Mouse (Mus musculus): Measurements from ENCODE around the gene Aup1. TPM values are rescaled to one million over a fixed set of nuclear protein-coding genes. Genes with fewer than 3 reads are reported as not detected.

Gene Aup1
- polyA plus RNA-seq, 1 experiment from 2014 or later = 182 TPM

DNA sequence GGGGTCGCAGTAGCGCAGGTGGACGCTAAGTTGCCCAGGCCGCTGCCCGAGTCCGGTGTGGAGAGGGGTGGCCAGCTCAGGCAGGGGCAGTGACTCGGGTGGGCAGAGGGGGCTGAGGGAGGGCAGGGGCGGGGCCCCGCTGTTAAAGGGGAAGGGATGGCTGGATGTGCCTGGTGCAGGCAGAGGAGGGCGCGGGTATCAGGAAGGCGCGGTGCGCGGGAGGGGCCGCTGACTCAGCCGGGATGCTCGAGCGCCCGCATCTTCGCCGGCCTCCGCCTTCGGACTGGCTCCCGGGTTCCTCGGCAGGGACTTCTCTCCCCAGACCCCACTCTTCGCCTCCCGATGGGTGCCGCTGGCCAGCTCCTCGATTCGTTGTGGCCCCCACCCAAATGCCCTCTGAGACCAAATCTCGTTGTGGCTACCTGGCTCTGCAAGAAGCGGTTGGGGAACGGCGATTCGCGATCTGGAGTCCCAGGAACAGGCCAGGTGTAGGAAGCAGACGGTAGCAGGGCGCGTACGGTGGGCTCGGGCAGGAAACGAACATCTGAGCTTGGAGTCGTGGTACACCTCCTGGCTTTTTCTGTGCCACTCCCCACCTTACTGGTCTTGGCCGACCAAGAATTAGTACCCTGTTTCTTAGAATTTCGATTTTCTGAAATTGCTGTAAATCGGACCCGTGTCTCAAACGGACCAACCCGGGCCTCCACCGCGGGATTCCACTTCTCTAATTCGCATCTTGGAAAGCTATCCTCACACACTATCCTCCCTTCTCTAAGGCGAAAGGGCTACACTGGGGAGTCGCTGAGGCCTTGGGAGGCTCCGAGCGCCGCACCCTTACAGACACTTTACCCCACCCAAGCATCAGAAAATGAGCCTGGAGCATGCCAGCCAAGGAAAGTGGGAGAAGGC lies 16.2 kb downstream of the Aup1 start:
- Histone ChIP-seq H3K36me3 (no peaks in the 10 kb centered on the region), H3K27me3 (replicated peaks) (peaks cover 93% of the 10 kb centered on the region), H3K4me2 (peak overlapping the region; percentile 23), H3K9me3 (replicated peaks) (no peaks in the 10 kb centered on the region), H3K4me3 (replicated peaks) (peak overlapping the region; percentile 26), H3K4me1 (peaks cover 24% of the 10 kb centered on the region), H3K27ac (replicated peaks) (no peak overlapping the region), H3K9ac (replicated peaks) (no peak overlapping the region)
- peak; percentile 19; the same call in 1 of the 2 replicates for ATAC-seq (ENCODE audit: low FRiP score)
- WGBS = 1% methylated on average over 53 of the region's 58 CpGs

- H3K4me2 ChIP-seq = no peak overlapping the region
- H3K27ac ChIP-seq (replicated peaks) = no peak overlapping the region
- under 1% methylated on average over 24 of the region's 24 CpGs for WGBS
- peaks cover 93% of the 10 kb centered on the region for H3K27me3 ChIP-seq (replicated peaks)
- no peak overlapping the region; the same call in 1 of the 2 replicates for H3K4me3 ChIP-seq (replicated peaks)
- peak; percentile 35; the same call in 1 of the 2 replicates for ATAC-seq (ENCODE audit: low FRiP score)
- no peaks in the 10 kb centered on the region for H3K9me3 ChIP-seq (replicated peaks)
- peaks cover 24% of the 10 kb centered on the region for H3K4me1 ChIP-seq
- no peak overlapping the region for H3K9ac ChIP-seq (replicated peaks)
- no peaks in the 10 kb centered on the region for H3K36me3 ChIP-seq
Observed at GRCm38 (mm10) chr6:83071220-83071619, 16.9 kb downstream of the Aup1 start.

DNA sequence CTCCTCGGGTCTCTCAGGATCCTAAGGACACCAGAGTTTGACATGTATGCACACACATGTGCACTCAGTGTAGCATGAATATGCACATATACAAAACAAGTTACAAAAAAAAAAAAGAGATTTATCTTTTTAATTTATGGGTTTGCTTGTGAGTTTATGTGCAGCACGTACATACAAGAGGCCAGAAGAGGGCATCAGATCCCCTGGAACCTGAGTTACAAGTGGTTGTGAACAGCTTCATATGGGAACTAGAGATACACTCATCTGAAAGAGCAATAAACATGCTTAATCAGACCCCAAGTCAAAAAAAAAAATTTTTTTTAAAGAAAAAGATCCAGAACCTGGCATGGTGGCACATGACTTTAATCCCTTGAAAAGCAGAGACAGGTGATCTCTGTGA lies 20.7 kb downstream of the Aup1 start:
- H3K4me3 ChIP-seq (replicated peaks) = no peak overlapping the region
- H3K27me3 ChIP-seq (replicated peaks) = peaks cover 64% of the 10 kb centered on the region
- no peaks in the 10 kb centered on the region for H3K9me3 ChIP-seq (replicated peaks)
- WGBS = 28% methylated on average over 2 of the region's 2 CpGs
- H3K9ac ChIP-seq (replicated peaks) = no peak overlapping the region
- no peak overlapping the region for H3K4me2 ChIP-seq
- H3K36me3 ChIP-seq = no peaks in the 10 kb centered on the region
- H3K4me1 ChIP-seq = peaks cover 32% of the 10 kb centered on the region
- no peak for ATAC-seq (ENCODE audit: low FRiP score)
- no peak overlapping the region for H3K27ac ChIP-seq (replicated peaks)

- peak within 1 kb of the TSS; percentile 98 for H3K4me2 ChIP-seq
- peaks cover 15% of the 10 kb centered on the region for H3K36me3 ChIP-seq
- H3K4me1 ChIP-seq = peaks cover 27% of the 10 kb centered on the region
- H3K9ac ChIP-seq (replicated peaks) = peak within 1 kb of the TSS; percentile 84
- H3K4me3 ChIP-seq (replicated peaks) = peak within 1 kb of the TSS; percentile 84
- H3K27ac ChIP-seq (replicated peaks) = peak within 1 kb of the TSS; percentile 98
- ATAC-seq (ENCODE audit: low FRiP score) = peak; percentile 78
- H3K9me3 ChIP-seq (replicated peaks) = no peaks in the 10 kb centered on the region
- peaks cover 50% of the 10 kb centered on the region for H3K27me3 ChIP-seq (replicated peaks)
- WGBS = under 1% methylated on average over 54 of the region's 54 CpGs
Observed at GRCm38 (mm10) chr6:83077630-83078323, 23.5 kb downstream of the Aup1 start, which contains the start of gene Pcgf1. TSS of gene Pcgf1 (plus strand) at chr6:83077869.

- Histone ChIP-seq H3K4me3 (replicated peaks) (peak overlapping the region; percentile 84), H3K27ac (replicated peaks) (peak overlapping the region; percentile 98), H3K4me2 (peak overlapping the region; percentile 98), H3K27me3 (replicated peaks) (peaks cover 51% of the 10 kb centered on the region), H3K9me3 (replicated peaks) (no peaks in the 10 kb centered on the region), H3K36me3 (peaks cover 15% of the 10 kb centered on the region), H3K4me1 (peaks cover 27% of the 10 kb centered on the region), H3K9ac (replicated peaks) (peak overlapping the region; percentile 84)
- peak; percentile 95 for ATAC-seq (ENCODE audit: low FRiP score)
- WGBS = under 1% methylated on average over 35 of the region's 46 CpGs
Observed at GRCm38 (mm10) chr6:83078324-83078858, 24.1 kb downstream of the Aup1 start.

DNA sequence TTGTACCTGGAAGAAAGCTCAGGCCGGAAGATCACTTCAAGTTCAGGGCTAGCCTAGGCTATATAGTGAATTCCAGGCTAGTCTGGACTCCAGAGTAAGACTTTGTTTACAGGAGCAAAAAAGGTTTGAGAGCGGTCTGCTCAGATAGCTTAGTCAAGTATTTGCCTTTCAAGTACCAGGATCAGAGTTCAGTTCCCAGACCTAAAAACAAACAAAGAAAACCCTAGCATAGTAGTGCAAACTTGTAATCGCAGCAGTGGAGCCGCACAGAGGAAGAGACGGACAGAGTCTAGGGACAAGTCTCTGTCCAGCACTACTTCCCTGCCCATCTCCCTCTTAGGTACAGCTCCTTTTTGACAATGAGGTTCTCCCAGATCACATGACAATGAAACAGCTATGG lies 25.9 kb downstream of the Aup1 start:
- no peak overlapping the region for H3K9ac ChIP-seq (replicated peaks)
- WGBS = 94% methylated on average over 5 of the region's 5 CpGs
- peaks cover 31% of the 10 kb centered on the region for H3K4me1 ChIP-seq
- ATAC-seq (ENCODE audit: low FRiP score) = no peak
- H3K9me3 ChIP-seq (replicated peaks) = no peaks in the 10 kb centered on the region
- no peak overlapping the region for H3K4me3 ChIP-seq (replicated peaks)
- peaks cover 15% of the 10 kb centered on the region for H3K36me3 ChIP-seq
- H3K27me3 ChIP-seq (replicated peaks) = peaks cover 51% of the 10 kb centered on the region
- no peak overlapping the region for H3K27ac ChIP-seq (replicated peaks)
- H3K4me2 ChIP-seq = peak overlapping the region; percentile 80; the same call in 1 of the 2 replicates

DNA sequence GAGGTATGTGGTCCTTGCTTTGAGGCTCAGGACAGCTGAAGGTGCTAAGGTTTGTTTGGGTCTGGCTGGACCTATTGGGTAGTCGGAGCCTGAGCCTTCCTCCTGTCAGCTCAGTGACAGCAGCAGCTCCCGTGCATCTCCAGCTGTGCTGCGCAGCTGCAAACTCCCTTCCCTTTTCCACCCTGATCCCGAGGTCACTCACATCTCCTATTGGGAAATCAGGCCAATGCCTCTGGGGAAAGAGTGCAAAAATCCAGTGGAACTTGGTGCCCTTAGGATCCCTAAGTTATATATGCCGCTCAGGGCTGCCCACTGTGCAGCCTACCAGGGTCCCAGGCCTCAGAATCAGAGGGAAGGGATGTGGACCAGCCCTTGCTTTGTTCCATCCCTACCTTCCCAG lies 29.2 kb downstream of the Aup1 start:
- WGBS = 13% methylated on average over 5 of the region's 5 CpGs
- H3K9ac ChIP-seq (replicated peaks) = no peak overlapping the region
- peaks cover 15% of the 10 kb centered on the region for H3K36me3 ChIP-seq
- no peak overlapping the region for H3K4me3 ChIP-seq (replicated peaks)
- H3K9me3 ChIP-seq (replicated peaks) = no peaks in the 10 kb centered on the region
- no peak overlapping the region for H3K4me2 ChIP-seq
- ATAC-seq (ENCODE audit: low FRiP score) = no peak
- peaks cover 64% of the 10 kb centered on the region for H3K27me3 ChIP-seq (replicated peaks)
- H3K4me1 ChIP-seq = peaks cover 34% of the 10 kb centered on the region
- no peak overlapping the region for H3K27ac ChIP-seq (replicated peaks)

DNA sequence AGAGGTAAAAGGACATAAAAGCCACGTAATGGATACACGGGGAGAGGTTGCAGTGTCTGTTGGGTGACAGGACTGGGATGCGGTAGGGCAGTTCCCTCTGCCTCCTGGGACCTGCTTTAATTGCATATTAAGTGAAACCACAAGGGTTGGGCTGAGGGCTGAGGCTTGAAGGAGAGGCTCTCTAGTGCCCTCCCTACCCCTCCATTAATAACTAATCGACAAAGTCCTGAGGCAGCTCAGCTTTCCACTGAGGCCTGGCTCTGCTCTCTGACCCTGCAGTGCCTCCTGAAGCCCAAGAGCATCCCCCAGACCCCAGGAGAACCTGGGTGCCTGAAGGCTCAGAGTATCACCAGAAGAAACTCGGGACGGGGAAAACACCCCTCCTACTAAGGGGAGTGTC lies 30.2 kb downstream of the Aup1 start:
- H3K27me3 ChIP-seq (replicated peaks) = peaks cover 72% of the 10 kb centered on the region
- H3K36me3 ChIP-seq = peaks cover 15% of the 10 kb centered on the region
- H3K4me2 ChIP-seq = no peak overlapping the region
- 9% methylated on average over 6 of the region's 6 CpGs for WGBS
- no peaks in the 10 kb centered on the region for H3K9me3 ChIP-seq (replicated peaks)
- ATAC-seq (ENCODE audit: low FRiP score) = no peak
- peaks cover 26% of the 10 kb centered on the region for H3K4me1 ChIP-seq
- no peak overlapping the region for H3K4me3 ChIP-seq (replicated peaks)
- H3K27ac ChIP-seq (replicated peaks) = no peak overlapping the region
- no peak overlapping the region for H3K9ac ChIP-seq (replicated peaks)

DNA sequence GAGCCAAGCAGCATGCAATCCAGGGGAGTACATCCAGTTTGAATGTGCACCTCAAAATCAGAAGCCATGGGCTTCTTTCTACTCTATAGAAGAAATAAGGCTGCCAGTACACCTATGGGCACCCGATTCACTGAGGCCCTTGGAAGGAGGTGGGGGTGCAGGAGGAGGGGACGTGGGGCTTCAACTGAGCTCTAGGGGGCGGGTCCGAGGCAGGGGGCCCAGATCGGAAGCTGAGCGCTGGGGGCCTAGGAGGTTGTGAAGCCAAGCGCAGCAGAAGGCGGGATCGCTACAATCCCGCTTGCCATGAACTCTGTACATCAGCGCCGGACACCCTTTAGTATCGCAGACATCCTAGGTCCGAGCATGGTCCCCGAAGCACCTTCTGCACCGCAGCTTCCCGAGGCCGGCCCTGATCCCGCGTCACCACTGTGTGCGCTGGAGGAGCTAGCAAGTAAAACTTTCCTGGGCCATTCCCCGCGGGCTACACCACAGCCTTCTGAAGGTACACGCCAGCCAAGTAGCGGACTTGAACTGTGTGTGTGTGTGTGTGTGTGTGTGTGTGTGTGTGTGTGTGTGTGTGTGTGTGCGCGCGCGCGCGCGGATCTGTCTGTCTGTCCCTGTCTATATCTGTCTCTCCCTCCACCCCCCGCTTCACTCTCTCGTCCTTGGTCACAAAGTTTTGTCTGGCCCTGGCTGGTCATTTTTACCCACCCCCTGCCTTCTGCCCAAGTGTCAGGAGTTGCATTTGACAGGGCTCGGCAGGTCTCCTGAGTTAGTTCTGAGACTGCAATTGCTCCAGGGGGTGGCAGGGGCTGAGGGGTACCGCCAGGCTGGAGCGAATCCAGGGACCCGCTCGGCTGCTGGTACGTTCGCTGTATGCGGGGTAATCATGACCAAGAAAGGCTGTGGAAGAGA lies 32.1 kb downstream of the Aup1 start, which contains the start of gene Lbx2:
Gene Lbx2 (plus strand): TSS at position 247 of the 915 bp plus-strand sequence.
- H3K9me3 ChIP-seq (replicated peaks) = no peaks in the 10 kb centered on the region
- no peak within 1 kb of the TSS for H3K9ac ChIP-seq (replicated peaks)
- peaks cover 16% of the 10 kb centered on the region for H3K4me1 ChIP-seq
- H3K4me3 ChIP-seq (replicated peaks) = peak within 1 kb of the TSS; percentile 17; the same call in 1 of the 2 replicates
- no peak within 1 kb of the TSS for H3K27ac ChIP-seq (replicated peaks)
- H3K27me3 ChIP-seq (replicated peaks) = peaks cover 88% of the 10 kb centered on the region
- H3K4me2 ChIP-seq = peak within 1 kb of the TSS; percentile 46
- 2% methylated on average over 42 of the region's 42 CpGs for WGBS
- ATAC-seq (ENCODE audit: low FRiP score) = no peak
- H3K36me3 ChIP-seq = peaks cover 8% of the 10 kb centered on the region

DNA sequence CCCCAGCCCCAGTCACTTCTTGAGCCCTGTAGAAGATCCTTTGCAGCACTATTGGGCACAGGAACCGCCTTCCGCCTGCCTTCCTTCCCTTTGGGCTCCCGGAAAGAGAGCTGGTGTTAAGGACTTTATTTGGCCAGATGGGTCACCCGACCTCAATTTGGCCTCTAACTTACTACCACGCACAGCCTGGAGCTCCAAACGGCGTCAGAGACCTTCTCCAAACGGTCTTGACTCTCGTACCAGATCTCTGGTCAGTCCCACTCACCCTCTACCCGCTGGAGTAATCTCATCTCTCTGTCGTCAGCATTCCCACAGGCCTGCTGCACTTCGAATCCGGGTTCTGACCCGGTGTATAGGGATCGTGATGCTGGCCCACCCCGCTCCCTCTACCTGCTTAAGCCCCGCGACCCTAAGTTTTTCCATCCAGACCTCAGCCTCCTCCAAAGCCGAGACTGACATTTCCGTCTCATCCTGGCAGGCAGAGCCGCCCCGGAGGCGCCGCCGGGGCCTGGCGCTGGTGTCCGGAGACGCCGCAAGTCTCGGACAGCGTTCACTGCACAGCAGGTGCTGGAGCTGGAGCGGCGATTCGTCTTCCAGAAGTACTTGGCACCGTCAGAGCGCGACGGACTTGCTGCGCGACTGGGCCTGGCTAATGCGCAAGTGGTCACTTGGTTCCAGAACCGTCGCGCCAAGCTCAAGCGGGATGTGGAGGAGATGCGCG lies 33.0 kb downstream of the Aup1 start:
- 2% methylated on average over 47 of the region's 47 CpGs for WGBS
- H3K36me3 ChIP-seq = 0 out of 2 replicates have a peak, but pooled peaks cover under 1% of the 10 kb centered on the region
- no peak overlapping the region for H3K9ac ChIP-seq (replicated peaks)
- ATAC-seq (ENCODE audit: low FRiP score) = no peak
- peaks cover 87% of the 10 kb centered on the region for H3K27me3 ChIP-seq (replicated peaks)
- peaks cover 16% of the 10 kb centered on the region for H3K4me1 ChIP-seq
- peak overlapping the region; percentile 46 for H3K4me2 ChIP-seq
- peak overlapping the region; percentile 17 for H3K4me3 ChIP-seq (replicated peaks)
- no peak overlapping the region for H3K27ac ChIP-seq (replicated peaks)
- no peaks in the 10 kb centered on the region for H3K9me3 ChIP-seq (replicated peaks)
